Mouse (Mus musculus) gastrocnemius, adult 8-10 months (tissue): ENCODE results near the gene Crygs. TPM values are rescaled to one million over a fixed set of nuclear protein-coding genes. Genes with fewer than 3 reads are reported as not detected.
A peak's percentile ranks its signal among the peaks of the same experiment; 100 is the strongest.

ENCODE experiments used
- DNase-seq, 2 experiments: peaks; one replicate each; pipeline ENCODE4 v3.0.0; 2022; ENCODE audit warnings: low spot score in 2 of 2
- total RNA-seq, 4 experiments: library from RNA; stranded (reverse); gene quantifications; 2 replicates each; pipeline ENCODE4 v1.2.4; 2022

Gene Crygs
- total RNA-seq = not detected

DNA sequence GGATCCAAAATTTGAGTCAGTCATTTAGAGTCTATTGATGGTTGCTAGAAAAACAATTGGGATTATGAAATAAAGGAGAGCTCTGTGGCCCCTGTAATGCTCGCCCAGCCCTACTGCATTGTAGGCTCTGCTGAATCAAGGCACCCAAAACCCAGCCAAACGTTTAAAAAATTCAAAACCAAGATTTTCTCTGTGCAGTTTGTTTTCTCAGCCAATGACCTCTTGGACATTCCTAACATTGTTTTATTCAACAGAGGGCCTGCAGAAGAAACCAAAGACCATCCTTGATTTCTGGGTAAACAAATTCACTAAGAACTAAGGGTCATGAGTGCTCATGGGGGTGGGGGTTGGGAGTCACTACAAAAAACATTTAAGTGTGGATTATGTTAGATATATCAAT, at the start of gene Crygs:
Crygs (minus strand) TSS at position 101 of the 400 bp plus-strand sequence.
- DNase-seq = no peak

DNA sequence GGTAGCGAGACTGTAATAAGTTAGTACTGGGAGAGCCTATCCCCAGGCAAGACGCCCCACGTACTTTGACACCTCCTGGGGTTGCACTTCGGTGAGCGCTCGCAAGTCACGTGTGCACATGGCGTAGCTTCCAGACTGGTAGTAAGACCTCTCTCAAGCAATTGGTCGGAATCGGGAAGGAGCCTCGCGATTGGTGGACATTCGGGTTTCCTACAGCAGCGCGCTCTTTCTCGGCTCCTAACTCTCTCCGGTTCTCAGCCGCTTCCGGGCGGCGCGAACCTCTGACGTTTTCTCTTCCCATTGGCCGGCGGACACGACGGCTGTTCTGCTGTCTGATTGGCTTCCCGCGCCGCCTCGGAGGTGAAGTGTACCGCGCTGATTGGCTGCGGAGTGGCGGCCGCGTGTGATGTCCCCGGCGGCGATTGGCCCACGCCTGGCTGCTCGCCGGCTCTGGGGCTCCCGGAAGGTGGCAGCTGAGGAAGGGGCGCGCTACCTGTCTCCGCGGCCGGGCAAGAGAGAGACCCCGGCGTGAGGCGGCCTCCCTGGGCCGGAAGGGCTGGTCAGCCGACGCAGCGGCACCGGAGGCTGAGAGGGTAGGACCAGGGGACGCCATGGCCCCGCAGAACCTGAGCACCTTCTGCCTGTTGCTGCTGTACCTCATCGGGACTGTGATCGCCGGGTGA, 46.2 kb upstream of the Crygs start, which contains the start of the genes Tbccd1 and Dnajb11:
Tbccd1 (minus strand) TSS at position 239 of the 683 bp plus-strand sequence.
Dnajb11 (plus strand) TSS at position 415 of the 683 bp plus-strand sequence.
- DNase-seq = peak; percentile 97 to 98

DNA sequence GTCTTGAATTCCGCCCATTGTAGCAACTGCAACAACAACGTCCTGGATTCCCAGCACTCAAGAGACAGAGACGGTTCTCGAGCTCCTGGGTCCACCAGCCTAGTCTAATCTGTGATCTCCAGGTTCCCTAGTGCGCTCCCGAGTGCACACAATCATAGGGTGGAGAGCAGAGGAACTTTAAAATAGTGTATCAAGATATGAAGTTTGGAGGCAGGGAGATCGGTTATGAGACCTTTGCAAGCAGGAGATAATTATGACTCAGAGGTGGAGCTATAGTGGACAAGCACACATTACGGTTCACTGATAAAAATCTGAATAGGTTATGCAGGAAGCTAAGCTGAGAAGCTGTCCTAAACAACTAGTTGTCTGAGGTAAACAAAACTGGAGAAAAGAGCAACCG, 45.4 kb upstream of the Crygs start:
- DNase-seq = no peak

DNA sequence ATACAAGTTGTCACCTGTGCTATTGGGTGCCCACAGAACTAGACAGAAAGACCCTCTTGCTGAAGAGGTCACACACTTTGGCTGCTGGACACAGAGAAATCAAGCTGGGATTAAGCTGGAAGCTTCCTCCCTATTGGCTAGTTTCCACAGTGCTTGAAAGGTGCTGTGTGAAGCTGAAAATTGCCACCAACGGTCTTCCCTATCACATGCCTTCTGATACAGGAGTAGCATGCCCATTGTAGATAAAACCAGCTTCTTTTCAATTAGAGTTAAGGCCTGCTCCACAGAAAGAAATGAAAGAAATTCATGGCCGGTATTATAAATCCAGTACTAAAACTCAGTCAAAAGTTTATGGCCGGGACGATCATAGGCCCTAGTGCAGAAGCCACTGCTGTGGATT, 41.3 kb upstream of the Crygs start:
- no peak for DNase-seq

DNA sequence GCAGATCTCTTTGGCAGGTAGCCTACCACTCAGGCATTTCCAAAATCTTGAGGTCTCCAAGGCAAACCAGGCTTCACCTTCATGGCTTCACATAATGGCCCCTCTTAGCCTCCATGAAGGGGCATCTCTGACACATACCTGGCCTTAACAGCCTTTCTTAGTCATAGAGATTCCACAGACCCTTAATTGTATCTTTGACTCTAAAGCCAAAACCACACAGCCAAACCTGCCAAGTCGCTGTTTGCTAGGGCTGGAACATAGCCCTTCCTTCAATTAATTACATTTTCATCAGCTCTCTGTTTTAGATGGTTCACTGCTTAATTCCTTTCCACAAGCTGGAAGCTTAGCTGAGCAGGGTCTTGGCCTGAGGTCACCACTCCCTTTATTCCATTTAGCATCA, 37.0 kb upstream of the Crygs start:
- no peak for DNase-seq

DNA sequence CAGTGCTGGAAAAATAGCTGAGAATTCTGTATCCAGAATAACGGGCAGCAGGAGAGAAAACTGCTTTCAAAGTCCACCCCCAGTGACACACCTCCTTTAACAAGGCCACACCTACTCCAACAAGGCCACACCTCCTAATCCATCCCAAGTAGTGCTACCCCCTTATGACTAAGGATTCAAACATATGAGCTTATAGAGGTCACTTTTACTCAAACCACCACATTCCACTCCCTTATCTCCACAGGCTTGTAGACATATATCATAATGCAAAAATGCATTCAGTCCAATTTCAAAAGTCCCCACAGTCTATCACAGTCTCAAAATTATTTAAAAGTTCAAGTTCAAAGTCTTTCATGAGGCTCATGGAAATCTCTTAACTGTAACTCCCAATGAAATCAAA, 36.3 kb upstream of the Crygs start:
- DNase-seq = no peak

DNA sequence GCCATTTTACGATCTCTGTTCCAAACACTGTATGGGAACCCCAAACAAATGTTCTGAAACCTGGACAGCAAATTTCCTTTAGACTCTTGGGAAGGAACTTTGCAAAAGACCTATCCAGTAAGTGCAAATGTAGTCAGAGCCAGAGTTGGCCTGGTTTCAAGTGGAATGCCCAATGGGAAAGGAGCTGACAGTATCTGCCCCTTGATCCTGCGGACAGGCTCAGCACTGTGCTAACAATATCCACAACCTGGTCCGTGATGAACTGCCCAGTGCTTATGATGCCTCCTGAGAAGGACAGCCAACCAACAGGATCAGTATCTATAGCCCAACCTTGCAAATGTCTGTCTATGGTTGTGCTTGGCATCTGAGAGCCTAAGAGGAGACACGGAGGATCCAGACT, 34.1 kb upstream of the Crygs start:
- no peak for DNase-seq

DNA sequence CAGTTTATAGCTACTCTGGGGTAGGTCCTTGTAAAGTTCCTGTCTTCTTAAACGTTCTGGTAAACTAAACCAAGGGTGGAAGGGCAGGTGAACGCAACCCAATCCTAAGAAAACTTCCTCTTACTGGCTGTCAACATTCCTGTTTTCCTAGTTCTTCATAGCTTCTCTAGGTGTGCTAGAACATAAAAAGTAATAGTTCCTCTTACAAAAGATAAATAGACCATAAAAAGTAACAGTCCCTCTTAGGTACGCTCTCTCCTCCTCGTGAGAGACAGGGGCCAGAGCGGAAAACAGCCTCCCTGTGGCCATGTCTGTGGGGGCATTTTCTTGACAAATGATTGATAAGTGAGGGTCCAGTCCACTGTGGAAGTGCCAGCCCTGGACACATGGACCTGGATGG, 33.5 kb upstream of the Crygs start:
- no peak for DNase-seq

DNA sequence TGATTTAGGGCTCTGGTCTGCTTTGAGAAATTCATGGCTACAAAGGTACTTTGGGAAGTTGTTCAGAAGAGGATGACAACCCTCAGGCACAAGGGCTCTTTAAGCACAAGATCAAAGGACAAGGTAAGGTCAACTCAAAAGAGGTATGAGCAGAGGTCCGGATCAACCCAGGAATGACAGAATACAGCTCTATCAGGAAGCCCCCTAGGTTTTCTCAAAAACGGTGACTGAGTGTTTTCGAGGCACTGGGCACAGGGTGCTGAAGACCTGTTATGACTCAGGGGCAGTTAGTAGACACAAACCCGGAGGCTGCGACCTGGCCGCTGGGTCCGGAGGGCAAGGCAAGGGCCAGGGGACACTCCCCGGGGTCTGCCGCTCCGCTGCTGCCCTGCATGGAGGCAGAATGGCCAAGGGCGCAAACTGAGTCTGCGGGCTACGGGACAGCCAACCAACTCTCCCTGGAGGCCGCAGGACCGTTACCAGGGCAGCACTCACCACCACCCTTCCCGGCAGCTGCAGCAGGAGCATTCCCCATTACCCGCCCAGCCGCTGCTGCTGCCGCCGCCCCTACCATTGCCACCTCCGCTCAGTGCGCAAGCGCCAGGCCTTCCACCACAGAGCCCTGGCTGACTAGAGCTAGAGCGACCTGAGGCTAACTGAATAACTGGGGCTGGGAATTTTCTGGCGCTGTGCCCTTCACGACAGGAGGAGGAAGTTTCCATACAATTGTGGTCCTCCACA, 32.9 kb upstream of the Crygs start:
- DNase-seq = peak; percentile 31 to 48

DNA sequence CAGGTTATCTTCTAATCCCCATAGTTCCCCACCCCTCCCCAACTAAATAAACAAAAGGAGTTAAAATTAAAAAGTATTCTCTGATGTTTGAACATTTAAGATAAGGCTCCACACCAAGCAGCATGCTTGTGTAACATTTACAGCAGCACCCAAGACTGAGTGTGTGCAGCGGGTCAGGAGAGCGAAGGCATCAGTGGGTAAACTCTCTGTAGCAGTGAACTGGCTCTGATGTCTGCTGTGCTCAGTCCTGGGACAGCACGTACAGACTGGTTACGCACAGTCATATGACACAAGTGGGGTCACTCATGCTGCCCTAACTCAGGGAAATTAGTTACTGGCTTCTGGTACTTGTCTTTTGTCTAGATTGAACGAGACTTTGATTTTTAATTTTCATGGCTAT, 31.5 kb upstream of the Crygs start:
- no peak for DNase-seq

DNA sequence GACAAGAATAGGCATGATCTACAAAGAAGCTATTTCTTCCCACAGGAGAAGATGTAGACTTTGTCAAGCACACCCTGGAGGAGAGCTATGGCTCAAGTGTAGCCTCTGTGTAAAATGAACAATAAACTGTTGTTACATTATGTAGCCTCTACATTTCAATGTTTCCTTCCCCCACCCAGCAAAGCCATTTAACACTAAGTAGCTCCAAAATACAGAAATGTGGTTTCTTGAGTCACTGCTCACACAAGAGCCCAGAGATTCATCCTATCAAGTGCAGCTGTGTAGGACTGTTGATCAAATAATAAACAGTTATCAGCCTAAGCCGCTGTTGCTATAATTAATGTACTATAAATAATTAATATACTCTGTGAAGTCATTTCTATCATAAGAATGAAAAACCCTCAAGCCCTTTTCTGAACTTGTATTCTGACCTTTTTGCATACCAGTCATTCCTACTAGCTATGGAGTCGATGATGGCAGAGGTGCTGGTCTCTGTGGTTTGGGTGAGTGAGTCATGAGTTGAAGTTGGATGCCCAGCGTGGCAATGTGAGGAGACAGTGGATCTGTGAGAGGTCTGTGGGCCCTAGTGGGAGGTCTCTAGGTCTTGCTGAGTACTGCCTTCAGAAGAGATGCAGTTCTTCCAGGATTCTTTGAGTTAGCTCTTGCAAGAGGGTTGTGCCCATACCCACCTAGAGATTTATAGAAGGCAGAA, 27.9 kb upstream of the Crygs start:
- DNase-seq = no peak

DNA sequence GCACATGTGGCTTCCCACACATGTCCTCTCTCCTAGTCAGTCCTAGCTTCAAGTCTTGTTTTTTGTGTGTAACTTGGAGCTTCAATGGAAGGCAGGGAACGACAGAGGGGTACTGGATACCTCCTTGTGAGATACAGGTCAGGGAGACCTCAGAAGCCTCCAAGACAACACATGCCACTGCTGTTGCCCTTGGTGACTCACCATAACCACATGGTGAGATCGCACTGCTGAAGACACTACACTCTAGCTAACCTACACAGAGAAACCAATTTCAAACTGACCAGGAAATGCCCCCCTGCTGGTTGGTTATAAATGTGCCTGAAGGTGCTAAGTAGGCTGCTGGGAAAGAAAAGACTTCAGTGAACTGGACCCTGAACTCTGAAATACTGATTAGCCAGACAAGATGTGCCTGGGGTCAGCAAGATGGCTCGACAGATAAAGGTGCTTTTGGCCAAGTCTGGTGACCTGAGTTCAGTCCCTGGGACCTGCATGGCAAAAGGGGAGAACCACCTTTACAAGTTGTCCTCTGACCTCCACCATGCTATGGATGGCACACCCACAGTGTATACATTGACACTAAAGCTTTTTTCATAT, 21.7 kb upstream of the Crygs start:
- DNase-seq = no peak

DNA sequence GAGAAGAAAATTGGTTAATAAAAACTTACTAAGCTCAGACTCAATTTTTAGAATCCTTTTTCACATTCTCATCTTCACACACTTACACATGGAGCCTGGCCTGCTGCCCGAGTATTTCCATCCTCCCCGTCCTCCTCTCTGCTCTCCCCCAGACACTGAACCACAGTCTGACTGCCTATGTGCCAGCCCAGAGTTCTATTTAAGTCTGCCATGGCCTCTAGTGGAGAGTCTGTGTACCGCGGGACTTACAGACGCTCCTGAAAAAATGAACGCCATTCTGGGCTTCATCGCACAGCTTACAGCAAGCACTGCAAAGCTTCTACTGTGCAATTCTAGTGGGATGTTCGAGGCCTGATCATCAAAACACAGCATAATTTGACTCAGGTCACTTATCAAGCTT, 9.4 kb upstream of the Crygs start:
- DNase-seq = no peak

DNA sequence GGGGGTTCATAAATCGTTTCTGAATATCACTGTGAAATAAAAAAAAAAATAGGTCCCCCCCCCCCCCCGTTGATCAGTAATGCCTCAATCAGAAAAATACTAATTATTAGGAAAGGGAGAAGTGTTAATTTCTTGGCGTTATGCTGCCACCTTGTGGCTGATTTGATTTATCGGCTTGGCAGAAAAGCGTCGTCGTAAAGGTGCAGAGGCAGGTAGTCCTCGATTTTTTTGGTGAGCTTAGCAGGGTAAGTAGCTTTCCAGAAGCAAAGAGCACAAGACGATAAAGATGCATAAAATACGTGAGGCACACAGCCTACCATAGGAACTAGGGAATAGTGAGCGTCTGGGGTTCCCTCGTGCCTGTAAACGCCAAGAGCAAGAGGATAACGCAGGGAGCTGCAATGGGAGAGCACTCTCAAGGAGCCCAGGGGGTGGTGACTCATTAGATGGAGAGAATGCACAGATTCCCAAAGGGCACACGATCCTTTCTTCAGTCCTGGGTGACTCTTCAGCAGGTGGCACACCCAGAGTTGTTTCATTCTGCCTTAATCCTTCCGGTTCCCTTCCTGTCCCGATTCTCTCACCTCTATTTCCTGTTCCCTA, 3.8 kb downstream of the Crygs start:
- peak in 1 of 2 experiments; percentile 6 for DNase-seq

DNA sequence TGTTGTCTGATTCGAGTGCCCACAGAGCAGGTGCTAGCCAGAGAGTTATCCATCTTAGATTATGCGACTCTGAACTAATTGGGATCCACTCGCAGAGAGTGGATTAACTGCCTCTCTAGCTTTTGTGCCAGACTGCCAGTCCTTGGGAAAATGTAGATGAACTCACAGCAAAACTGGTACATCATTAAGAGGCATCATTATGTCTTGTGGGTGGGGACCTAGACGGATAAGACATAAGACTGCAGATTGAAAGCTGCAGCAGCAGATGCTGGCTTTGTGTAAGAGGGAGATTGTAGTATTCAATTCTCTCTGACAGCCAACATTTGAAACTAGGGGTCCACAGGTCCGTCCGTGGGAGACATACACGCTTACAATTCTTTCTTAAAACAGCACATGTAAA, 8.6 kb downstream of the Crygs start:
- no peak for DNase-seq

DNA sequence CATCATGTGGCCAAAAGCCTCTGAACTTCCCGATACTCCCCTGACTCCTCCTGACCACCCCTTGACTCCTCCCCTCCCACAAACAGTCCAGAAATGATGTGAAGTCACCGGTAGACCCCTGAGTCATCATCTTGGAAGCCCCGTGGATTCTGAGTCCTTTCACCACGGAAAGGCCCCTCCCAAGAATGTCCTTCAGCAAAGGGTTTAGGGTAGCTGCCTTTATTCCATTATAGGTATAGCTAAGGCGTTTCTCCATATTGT, 10.6 kb downstream of the Crygs start:
- DNase-seq = no peak

DNA sequence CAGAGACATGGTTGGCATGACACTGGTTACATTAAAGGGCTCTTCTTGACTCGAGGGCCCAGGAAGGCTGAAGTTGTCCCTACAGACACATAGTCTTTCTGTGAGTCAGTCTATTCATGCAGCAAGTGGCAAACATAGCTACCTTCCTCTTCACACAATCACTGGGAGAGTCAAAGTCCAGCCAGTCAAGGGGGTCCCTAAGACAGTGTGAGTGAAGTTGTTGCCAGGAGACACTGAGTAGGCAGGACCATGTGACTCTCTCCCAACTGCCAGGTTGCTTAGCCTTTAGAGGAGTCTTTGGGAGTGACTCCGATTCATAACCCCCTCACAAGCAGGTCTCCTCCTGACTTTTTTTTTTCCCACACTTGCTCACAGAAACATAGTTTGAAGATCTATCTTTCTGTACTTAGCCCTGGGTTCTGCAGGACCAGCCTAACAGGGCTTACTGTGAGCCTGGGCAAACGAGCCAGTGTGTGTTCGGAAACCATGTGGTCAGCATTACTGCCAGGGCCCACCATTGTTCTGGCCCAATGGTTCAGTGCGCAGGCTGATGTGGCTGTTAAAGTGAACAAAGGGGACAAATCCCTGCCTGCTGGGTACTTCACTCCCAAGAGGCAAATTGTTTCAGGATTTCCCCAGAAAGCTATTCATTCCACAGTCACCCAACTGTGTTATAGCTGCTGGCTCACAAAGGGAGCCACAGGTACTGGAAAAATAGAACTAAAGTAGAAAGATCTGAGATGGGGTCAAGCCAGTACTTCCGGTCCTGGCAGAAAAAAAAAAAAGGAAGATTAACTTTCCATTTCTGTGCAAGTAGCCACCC, 11.1 kb downstream of the Crygs start:
- DNase-seq = no peak

DNA sequence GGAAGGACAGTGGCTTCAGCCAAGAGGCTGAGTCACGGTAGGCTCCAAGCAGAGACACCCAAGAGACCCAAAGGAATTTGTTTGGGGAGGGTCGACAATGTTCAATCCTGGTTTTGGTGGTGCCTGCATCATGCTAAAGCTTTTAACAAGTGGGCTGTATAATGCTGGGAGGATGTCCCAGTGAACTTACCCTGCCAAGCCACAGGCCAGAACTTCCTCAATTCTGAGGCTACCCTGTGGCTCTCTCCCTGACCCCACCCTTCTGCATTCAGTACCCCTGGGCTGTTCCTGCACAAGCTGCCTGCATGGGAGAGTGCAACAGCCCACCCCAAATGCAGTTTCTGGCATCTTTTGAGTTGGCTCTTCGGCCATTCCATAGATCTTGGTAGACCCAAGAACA, 12.9 kb downstream of the Crygs start:
- DNase-seq = no peak

DNA sequence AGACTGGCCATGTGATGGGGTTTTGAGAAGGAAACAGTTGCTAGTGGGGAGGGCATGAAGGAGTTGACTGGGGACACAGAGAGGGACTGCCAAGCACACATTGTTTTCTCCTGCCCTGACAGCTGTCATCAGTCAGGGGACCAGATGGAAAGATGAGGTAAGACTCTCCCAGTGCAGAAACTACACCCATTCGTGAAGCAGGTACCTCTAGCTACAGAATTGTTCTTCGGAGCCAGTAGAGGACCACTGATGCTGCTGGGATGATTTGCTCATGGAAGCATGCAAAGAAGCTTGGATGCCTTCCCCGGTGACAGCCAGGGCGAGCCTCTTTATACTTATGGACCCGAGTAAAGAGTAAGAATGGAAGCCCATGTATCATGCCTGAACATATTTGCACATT, 13.9 kb downstream of the Crygs start:
- DNase-seq = no peak

DNA sequence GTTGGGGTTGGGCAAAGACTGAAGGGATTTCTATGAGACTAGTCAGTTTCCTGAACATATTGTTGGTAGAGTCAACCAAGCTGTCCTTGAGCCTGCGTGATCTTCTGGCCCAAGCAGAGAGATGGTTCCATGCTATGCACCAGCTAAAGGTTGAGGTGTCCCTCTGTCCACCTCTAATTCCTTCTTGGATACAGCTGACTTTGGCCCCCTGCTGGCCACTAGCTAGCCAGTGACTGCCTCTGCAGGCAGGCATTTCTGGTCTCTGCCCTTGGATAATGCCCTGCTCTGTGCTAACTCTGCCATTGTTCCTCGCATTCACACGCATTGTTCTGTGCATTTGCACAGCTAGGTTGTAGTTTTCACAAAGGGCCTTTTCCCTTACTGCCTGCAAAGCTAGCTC, 15.9 kb downstream of the Crygs start:
- no peak for DNase-seq

DNA sequence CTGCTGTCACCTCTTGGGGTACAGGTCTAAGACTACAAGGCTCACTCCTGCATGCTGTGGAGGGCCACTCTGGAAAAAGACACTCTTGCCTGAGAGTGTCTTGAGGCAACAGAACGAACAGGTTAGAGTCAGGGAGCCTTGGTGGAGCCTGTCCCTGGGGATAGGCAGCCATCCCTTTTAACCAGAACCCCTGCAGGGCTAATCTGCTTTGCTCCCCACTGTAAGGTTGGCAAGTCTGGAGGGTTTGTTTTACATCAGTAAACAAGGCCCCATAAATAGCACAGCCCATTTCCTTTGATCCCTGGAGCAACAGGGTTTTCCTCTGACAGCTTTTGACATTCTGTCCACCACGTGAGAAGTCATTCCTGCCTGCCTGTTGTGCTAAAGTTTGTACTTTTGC, 20.1 kb downstream of the Crygs start:
- DNase-seq = no peak
